Mouse (Mus musculus) heart, embryonic 14.5 days (tissue): ENCODE measurements around the gene Hist2h2aa2. TPM values are rescaled to one million over a fixed set of nuclear protein-coding genes. Genes with fewer than 3 reads are reported as not detected.

Experiments used
- microRNA-seq: library from miRNA; unstranded; fragments of <30 nt; microRNA quantifications from one replicate; pipeline ENCODE4, GENCODE M21; 2016
- polyA plus RNA-seq: library from polyadenylated mRNA; unstranded; fragments of >200 nt; fragmentation: Nextera tagmentation; extraction: Ambion mirVana; gene quantifications from 2 replicates; pipeline ENCODE4 v1.2.1, GENCODE M21; 2014

Gene Hist2h2aa2
- polyA plus RNA-seq, 1 experiment from 2014 or later = 34.6 TPM

Small RNA genes lying within 50 kb of the gene (microRNA-seq; reads per million reads assigned to microRNA genes)
- gene Gm44492 = not detected
- not detected for gene Gm47311
- gene Gm47313 = not detected

Other genes with a start within 250 kb of the Hist2h2aa2 start
- 65.0 and 73.7 TPM in 2 replicates for gene Plekho1, start 244.3 kb downstream of the Hist2h2aa2 start, polyA plus RNA-seq
- gene Vps45, start 181.8 kb downstream of the Hist2h2aa2 start, polyA plus RNA-seq = 22.8 and 24.4 TPM in 2 replicates
- 12.6 and 16.2 TPM in 2 replicates for gene Otud7b, start 135.7 kb downstream of the Hist2h2aa2 start, polyA plus RNA-seq
- 7.7 and 7.9 TPM in 2 replicates for gene Mtmr11, start 78.3 kb downstream of the Hist2h2aa2 start, polyA plus RNA-seq
- 83.7 and 88.8 TPM in 2 replicates for gene Sf3b4, start 67.9 kb downstream of the Hist2h2aa2 start, polyA plus RNA-seq
- 10.8 and 12.0 TPM in 2 replicates for gene Sv2a, start 59.1 kb downstream of the Hist2h2aa2 start, polyA plus RNA-seq
- gene Bola1, start 20.6 kb downstream of the Hist2h2aa2 start, polyA plus RNA-seq = 50.2 and 56.1 TPM in 2 replicates
- gene Hist2h2ab, start 20.4 kb downstream of the Hist2h2aa2 start, polyA plus RNA-seq = 1.3 TPM in 1 of 2 replicates, not detected in the other
- 3.2 and 4.7 TPM in 2 replicates for gene Hist2h2ac, start 19.4 kb downstream of the Hist2h2aa2 start, polyA plus RNA-seq
- 6.8 and 7.6 TPM in 2 replicates for gene Hist2h2be, start 19.2 kb downstream of the Hist2h2aa2 start, polyA plus RNA-seq
- gene Hist2h3c2, start 1.1 kb downstream of the Hist2h2aa2 start, polyA plus RNA-seq = 3.2 and 6.4 TPM in 2 replicates
- gene Hist2h2aa1, start 5.2 kb upstream of the Hist2h2aa2 start, polyA plus RNA-seq = 22.5 and 26.3 TPM in 2 replicates
- gene Hist2h3c1, start 6.4 kb upstream of the Hist2h2aa2 start, polyA plus RNA-seq = 1.2 TPM in 1 of 2 replicates, not detected in the other
- 3.4 and 5.0 TPM in 2 replicates for gene Hist2h4, start 23.0 kb upstream of the Hist2h2aa2 start, polyA plus RNA-seq
- gene Hist2h3b, start 28.4 kb upstream of the Hist2h2aa2 start, polyA plus RNA-seq = 26.9 and 32.0 TPM in 2 replicates
- gene Hist2h2bb, start 29.5 kb upstream of the Hist2h2aa2 start, polyA plus RNA-seq = 4.0 and 7.9 TPM in 2 replicates
- 2.1 and 3.2 TPM in 2 replicates for gene Fcgr1, start 53.7 kb upstream of the Hist2h2aa2 start, polyA plus RNA-seq
- gene BC107364, start 212.0 kb upstream of the Hist2h2aa2 start, polyA plus RNA-seq = 0.66 and 1.0 TPM in 2 replicates